Mouse (Mus musculus): ENCODE data around the gene Pfdn4. TPM values are rescaled to one million over a fixed set of nuclear protein-coding genes. Genes with fewer than 3 reads are reported as not detected.

The Pfdn4 gene
- total RNA-seq (2023): 19.5 TPM

GRCm38 (mm10) chr2:170496154-170496930 is at the start of gene Pfdn4:
Gene Pfdn4, plus strand, starts transcription at chr2:170496428.

GRCm38 (mm10) chr2:170497091-170497566 is 901 bp downstream of the Pfdn4 start, which contains the start of gene Cyp24a1:
Gene Cyp24a1, minus strand, starts transcription at chr2:170497145.

Other genes with a start within 250 kb of the Pfdn4 start
- 1.4 TPM for gene Bcas1, start 68.6 kb upstream of the Pfdn4 start, total RNA-seq (2023)
- gene Cyp24a1, start 717 bp downstream of the Pfdn4 start, total RNA-seq (2023): not detected
- gene 4930470P17Rik, start 105.6 kb downstream of the Pfdn4 start, total RNA-seq (2023): not detected
- not detected for gene Dok5, start 235.4 kb downstream of the Pfdn4 start, total RNA-seq (2023)

All from CD4-positive naive resting alpha-beta T cell, adult 57 days (primary cell).